Mouse (Mus musculus): ENCODE measurements around the gene Rbm4b.

DNA sequence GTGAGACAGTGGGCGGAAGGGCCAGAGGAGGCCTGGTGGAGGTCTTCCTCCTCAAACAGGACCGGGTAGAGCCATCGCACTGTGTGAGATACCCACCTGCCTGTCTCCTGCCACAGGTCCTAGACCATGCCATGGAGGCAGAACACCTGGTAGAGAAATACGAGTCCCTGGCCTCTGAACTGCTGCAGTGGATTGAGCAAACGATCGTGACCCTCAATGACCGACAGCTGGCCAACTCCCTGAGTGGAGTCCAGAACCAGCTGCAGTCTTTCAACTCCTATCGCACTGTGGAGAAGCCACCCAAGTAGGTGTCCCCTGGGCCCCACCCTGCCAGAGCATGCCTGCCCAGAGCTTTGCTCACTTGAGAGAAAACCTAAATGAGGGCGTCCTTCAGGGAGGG, 27.1 kb upstream of the Rbm4b start:
- no peak for TF ChIP-seq CTCF (IDR thresholded peaks at IDR 0.05; ENCODE audit: borderline replicate concordance, insufficient read depth, low read depth, low read length)
- no peak for TF ChIP-seq POLR2A (IDR thresholded peaks at IDR 0.05; ENCODE audit: borderline replicate concordance, insufficient read depth, low read length)
